Mouse (Mus musculus): ENCODE measurements around the gene Daglb. TPM values are rescaled to one million over a fixed set of nuclear protein-coding genes. Genes with fewer than 3 reads are reported as not detected.

Daglb gene
- total RNA-seq (2021): 1 to 10 TPM; 7.7 to 7.9 TPM
- long read RNA-seq, experiment 1, full-length matches to known transcripts: 19 of 30 reads
- long read RNA-seq, experiment 1, partial matches to known transcripts: 7 of 30 reads
- long read RNA-seq, experiment 1, other reads (novel, unspliced or antisense): 4 of 30 reads
- long read RNA-seq, experiment 2, full-length matches to known transcripts: 16 of 20 reads
- long read RNA-seq, experiment 2, partial matches to known transcripts: 2 of 20 reads
- long read RNA-seq, experiment 2, other reads (novel, unspliced or antisense): 2 of 20 reads

DNA sequence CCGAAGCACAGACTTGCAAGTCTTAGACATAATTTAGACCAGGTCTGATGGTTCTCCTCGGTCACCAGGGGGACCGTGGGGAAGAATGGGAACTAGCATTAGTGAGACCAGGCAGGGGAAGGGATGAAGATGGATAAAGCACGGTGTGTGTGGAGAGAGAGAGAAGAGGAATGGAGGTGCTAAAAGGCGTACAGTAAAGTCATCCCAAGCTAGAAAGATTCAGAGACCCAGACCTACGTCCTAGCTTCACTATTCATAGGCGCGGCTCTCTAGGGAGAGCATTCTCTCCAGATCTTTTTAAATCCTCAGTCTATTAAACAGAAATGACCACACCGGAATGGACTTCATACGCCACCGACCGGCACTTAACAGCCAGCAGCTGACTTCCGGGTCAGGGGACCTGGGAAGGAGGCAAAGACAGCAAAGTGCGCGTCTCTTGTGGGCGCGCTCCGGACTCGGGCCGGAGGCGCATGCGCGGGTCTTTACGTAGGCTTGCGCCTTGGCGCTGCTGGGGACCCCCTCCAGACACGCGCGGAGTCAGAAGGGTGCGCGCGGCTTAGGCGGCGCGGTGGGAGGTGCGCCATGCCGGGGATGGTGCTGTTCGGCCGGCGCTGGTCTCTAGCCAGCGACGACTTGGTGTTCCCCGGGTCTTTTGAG, at the start of gene Daglb:
Gene Daglb (plus strand): TSS at position 485 of the 657 bp plus-strand sequence.
- DNase-seq: peak; percentile 91 to 92
- intact Hi-C loops (cut with DNase I): no loop called here

DNA sequence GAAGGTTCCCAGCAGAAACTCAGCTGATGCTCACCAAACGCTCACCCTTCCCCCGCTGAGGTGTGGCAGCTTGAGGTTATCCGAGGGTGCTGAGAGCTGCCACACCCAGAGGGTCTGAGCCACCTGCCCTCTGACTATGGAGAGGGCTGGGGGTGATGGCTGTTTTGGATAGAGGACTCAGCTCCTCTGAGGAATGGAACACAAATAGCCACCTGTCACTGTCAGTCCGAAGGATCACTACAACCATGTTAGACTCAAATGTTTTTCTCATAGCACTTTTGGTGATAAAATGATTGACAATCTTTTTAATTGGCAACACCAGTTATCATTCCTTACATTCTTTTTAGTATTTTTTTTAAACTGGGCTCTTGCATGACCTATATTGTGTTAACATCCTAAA, 42.9 kb upstream of the Daglb start:
- intact Hi-C loops (cut with DNase I): loop anchor here (5.0 kb wide), 2 partner anchors 44 to 89 kb away; no protein-coding TSS in a partner anchor
- no peak for DNase-seq

DNA sequence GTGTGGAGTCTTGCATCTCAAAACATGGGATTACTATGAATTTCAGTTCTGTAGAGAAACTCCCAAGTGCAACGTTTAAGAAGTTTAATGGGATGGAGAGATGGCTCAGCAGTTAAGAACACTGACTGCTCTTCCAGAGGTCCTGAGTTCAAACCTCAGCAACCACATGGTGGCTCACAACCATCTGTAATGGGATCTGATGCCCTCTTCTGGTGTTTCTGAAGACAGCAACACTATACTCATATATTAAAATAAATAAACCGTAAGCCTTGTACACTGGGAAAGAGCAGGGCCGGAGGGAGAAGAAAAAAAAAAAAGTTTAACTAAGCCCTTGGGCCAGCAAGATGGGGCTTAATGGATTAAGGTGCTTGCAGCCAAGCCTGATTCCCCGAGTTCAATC, 41.4 kb upstream of the Daglb start:
- intact Hi-C loops (cut with DNase I): loop anchor here (5.0 kb wide), 2 partner anchors 46 to 91 kb away; no protein-coding TSS in a partner anchor
- no peak for DNase-seq

DNA sequence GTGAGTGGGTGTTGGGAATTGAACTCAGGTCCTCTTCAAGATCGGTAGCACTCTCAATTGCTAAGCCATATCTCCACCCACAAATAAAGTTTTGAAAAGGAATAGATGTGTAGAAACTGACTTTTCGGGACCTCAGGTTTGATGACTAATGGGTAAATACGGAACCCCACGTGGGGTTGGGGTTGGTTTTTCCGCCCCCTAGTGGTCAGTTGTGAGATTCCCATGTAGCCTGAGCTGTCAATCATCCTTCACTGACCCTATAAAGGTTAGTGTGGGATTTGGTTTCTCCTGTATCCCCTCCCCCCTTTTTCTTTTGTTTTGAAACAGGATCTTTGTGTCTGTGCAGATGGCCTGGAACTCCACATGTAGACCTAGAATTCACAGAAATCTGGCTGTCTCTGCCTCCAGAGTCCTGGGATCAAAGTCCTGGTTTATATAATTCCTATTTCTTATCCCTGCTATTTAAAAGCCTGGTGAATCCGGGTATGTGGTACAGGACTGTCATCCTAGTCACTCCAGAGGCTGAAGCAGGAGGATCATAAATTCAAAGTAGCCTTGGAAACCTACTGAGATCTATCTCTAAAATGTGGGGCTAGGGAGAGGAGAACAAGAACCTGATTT, 40.4 kb upstream of the Daglb start:
- peak; percentile 66 to 79 for DNase-seq
- intact Hi-C loops (cut with DNase I): loop anchor here (5.0 kb wide), 2 partner anchors 47 to 92 kb away; no protein-coding TSS in a partner anchor

DNA sequence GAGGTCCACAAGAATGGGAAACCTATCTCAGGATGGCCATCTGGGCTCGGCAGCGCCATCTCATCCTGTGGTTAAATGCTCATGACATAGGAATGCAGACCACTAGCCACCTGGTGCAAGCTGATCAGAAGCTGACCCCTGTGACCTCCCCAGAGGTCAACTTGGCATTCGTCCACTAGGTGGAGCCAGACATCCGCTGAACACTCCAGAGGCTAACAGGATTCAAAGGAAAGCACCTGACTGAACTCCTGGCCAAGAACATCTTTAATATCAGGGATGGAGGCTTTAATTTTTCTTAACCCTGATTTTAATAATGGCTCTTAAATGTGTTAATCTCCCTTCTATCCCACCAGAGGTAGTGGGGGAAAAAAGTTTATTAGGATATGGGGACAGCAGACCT, 30.0 kb upstream of the Daglb start:
- DNase-seq: peak; percentile 76 to 86
- intact Hi-C loops (cut with DNase I): no loop called here

DNA sequence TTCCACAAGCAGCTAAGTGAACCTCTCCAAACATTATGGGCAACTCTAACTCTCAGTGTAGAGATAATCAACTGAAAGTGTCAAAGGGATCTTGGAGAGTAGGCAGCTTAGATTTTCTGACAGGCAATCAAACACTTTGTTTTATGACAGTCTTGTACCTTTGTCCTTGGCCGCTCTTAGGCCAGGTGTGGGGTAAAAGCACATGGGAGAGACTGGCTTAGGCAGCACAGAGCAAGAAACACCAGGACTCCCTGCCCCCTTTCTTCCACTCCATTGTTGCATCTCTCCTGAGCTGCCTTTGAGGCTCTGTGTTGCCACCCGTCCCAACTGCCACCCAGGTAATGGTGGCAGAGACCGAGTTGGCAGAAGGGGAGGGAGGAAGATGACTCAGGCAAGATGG, 23.1 kb upstream of the Daglb start:
- intact Hi-C loops (cut with DNase I): no loop called here
- no peak for DNase-seq

DNA sequence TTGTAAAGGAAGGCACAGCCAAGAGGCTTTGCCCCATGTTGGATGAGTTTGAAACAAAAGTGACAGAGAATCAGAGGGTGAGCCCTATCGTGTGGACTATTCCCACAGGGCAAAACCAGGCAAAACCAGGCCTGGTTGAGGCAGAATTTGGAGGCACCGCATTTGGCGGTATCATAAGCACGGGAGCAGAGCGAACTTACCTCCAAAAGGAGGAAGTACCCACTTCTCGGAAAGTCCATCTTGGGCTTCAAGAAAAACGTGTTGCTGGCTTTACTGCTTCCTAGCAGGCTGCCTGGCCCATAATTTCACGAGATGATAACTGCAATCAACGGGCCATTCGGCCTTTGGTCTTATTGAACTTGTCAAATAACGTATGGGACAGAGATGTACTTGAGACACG, 22.6 kb upstream of the Daglb start:
- intact Hi-C loops (cut with DNase I): no loop called here
- no peak for DNase-seq

DNA sequence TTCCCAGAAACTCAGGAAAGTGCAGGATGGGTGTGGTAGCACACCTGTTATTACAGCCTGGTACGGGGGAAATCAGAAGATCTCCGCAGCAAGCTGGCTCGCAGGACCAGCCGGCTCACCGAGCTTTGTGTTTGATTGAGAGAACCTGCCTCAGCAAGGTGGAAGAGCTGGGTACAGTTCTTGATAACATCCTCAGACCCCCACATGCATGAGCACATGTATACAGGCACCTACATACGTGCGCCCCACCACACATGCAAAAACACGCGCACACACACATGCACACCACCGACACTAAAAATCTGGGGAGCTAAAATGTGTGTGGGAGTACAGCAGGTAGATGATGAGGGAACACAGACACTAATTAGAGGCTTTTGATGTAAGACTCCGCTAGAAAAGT, 713 bp upstream of the Daglb start:
- intact Hi-C loops (cut with DNase I): no loop called here
- no peak for DNase-seq

DNA sequence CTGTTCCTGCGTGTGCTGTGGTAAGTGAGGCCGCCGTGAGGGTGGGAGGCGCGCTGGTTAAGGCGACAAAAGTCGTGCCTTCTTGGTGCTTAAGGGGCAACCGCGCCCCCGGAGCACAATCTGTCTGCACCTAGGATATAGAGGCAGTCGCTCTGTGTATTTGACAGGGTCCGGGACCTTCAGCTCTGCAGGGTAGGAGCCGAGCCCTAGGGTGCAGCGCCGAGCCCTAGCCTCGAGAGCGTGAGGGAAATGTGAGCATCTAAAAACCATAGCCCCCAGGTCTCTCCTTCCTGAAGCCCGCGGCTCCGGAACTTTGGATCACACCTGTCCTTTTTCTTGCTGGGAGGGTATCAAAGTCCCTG, 354 bp downstream of the Daglb start:
- intact Hi-C loops (cut with DNase I): no loop called here
- no peak for DNase-seq

DNA sequence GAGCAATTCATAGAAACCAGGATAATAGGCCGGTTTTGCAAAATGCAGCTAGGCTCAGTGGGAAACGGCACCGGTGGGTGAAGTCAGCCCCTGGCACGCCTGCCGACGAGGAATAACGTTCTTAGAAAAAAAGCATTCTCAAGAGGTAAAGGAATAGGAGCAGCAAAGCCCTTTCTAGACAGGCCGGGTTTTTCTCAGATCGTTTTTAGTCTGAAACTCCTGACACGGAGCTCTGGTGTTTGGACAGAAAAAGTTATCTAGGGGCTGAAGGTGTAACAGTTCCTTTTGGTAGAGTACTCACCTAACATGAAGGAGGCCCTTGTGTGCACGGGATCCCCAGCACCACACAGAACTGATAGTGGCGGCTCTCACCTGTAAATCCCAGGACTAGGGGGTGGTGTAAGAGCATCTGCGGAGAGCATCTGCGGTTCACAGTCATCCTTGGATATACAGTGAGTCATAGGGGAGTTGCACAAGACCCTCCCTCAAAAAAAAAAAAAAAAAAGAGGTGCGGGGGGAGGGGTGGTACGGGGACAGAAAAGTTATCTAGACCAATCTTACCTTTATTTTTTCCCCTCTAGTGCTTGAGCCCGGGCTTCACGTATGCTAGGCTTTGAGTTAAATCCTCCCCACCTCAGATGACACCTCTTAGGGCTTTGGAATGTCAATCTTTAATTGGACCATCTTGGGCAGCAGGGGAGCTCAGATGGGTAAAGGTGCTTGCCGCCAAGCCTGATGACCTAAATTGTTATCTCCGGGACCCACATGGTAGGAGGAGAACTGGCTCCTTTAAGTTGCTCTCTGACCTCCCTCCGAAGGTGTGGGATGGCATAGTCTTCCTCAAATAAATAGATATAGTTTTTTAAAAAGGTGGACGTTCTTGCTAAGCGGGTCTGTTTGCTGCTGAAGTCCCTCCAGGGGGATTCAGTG, 1.0 kb downstream of the Daglb start:
- no peak for DNase-seq
- intact Hi-C loops (cut with DNase I): no loop called here

DNA sequence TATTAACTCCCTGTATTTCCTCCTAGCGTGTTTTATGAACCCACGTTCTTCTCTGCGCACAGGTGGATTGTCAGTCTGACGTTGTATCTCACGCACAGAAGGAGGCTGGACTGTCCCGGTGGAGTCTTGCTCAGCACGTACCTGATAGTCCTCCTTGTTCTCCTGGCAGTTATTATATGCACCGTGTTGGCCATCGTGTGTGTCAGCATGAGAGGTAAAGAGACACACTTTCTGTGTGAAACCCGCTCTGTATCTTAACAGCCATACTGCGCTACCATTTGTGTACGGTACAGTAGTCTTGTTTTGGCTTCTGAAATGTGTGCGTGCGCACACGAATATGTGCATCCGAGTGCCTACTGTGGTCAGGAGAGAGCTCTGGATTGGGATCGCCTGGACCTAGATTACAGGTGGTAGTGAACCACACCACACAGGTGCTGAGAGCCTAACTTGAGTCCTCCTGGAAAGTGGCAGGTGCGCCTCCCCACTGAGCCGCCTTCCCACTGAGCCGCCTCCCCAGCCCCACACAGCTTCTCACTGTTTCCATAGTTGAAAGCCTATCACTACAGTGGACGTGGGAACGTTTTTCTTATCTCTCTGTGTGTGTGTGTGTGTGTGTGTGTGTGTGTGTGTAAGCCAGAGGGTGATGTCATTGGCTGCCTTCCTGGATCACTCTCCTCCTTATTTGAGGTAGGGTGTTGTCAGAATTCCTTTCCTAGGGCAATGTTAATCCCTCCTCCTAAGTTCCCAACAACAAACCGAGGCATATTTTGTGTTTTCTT, 2.7 kb downstream of the Daglb start:
- intact Hi-C loops (cut with DNase I): no loop called here
- no peak for DNase-seq

DNA sequence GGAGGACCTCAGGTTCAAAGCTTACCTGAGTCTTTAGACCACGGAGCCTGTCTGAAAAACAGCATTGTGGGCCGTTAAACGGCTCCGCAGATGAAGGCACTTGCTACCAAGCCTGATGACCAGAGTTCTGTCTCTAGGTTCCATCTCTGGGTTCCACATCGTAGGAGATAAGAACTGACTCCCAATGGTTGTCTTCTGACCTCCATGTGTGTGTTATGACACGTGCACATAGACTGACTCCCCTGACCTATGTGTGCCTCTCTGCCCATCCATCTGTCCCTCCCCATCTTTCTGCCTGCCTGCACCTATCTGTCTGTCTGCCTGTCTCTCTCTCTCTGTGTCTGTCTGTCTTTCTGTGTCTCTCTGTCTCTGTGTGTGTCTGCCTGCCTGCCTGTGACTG, 3.5 kb downstream of the Daglb start:
- DNase-seq: no peak
- intact Hi-C loops (cut with DNase I): no loop called here

DNA sequence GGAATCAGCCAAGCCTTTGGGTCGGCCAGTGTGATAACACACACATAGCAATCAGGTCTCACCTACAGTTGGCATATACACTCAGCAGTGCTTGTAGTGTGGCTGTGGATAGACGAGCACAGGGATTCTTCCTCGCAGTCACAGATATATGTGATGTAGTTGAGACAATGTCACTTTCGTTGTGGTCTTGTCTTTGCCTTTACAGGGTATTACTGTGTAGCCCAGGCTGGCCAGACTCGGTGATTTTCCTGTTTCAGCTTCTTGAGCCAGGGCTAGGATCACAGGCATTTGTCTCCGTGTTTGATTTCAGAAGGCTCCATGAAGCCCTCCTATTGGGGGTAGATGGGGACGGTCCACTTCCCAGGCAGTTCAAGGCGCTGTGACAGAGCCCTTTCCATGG, 5.2 kb downstream of the Daglb start:
- intact Hi-C loops (cut with DNase I): no loop called here
- no peak for DNase-seq

DNA sequence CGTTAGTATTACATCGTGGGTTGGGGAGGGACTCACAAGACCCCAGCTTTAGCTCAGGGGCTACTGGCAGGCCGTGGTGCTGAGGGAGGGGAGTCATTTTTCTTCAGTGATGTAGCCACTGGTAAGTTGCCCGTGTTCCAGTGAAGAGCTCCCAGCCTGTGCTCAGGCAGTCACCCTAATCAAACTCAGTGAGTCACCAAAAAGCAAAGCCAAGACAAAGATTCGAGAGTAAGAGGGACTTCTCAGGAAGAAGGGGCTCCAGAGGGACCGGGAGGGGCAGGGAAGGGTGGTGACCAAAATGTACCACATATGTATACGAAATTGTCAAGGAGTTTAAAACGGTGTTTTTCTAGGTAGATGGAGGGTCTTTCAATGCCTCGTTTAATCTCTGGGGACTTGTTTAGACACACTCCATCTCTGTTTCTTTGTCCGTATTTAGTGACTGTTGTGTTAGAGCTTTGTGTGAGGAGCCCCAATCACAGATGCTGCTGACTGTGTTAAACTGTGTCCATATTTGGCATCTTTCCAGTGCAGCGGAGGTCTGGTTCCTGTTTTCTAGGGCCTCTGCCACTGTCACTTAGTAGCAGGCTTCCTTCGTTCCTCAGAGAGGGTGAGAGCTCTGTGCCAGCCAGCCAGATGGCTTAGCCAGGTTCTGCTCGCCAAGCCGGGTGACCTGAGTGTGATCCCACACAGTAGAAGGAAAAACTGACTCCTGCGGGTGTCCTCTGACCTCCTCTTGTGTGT, 6.2 kb downstream of the Daglb start:
- peak; percentile 52 to 64 for DNase-seq
- intact Hi-C loops (cut with DNase I): no loop called here

DNA sequence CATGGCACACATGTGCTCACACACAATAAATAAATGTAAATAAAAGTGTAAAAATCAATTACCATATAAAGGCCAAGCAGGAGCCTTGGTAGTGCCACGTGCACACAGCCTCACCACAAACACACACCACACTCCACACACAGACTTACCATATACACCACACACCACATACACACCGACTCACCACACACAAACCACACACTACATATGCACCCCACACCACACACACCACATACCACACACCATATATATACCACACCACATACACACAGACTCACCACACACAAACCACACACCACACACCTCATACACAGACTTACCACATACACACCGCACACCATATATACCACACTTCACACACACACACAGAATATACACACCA, 6.8 kb downstream of the Daglb start:
- DNase-seq: no peak
- intact Hi-C loops (cut with DNase I): no loop called here

DNA sequence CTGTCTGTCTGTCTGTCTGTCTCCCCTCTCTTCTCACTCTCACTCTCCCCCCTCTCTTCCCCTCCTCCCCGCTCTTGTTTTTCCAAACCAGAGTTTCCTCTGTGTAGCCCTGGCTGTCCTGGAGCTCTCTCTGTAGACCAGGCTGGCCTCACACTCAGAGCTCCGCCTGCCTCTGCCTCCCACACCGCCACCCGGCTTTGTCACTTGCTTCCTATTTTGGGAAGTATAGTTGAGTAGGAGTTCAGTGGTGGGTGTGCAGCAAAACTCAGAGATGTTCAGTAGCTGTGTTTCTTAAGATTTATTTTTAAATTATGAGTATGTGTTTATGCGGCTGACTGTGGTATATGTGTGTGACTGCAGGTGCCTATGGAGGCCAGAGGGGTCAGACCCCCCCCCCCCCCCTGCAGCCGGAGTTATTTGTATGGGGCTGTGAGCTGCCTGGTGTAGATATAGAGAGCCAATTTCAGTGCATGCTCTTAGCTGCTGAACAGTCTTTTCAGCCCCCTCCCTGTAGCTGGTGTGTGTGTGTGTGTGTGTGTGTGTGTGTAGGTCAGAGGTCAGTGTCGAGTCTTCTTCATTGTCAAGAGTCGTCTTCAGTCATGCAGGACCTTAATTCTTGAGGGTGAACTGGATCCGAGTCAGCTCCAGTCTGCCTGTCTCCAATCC, 7.7 kb downstream of the Daglb start:
- intact Hi-C loops (cut with DNase I): no loop called here
- DNase-seq: no peak

DNA sequence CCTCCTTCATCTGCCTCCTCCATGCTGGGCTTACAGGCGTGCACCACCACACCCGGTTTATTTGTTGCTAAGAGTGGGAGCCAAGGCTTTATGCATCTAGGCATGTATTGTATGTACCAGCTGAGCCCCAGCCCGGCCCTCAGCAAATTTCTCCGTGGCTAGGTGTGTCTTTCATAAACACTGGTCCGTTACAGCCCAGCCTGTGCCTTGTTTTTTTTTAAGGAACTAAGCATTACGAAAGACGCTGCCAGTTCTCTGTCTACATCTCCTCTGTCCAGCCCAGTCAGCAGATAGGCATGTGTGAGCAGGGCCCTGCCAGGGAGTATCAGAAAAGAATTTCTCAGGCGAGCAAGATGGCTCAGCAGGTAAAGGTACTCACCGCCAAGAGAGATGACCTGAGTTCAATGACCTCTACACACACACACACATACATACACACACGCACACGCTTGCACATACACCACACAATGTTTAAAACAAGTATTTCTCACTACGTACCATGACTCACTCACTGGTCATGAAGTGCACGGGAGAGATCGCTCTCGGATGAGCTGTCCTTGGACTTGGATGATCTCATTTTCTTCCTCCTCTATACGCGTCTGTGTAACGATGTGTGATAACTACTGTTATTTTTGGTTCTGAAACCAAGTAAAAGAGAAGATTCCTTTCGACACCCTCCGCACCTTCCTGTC, 10.9 kb downstream of the Daglb start:
- no peak for DNase-seq
- intact Hi-C loops (cut with DNase I): no loop called here

DNA sequence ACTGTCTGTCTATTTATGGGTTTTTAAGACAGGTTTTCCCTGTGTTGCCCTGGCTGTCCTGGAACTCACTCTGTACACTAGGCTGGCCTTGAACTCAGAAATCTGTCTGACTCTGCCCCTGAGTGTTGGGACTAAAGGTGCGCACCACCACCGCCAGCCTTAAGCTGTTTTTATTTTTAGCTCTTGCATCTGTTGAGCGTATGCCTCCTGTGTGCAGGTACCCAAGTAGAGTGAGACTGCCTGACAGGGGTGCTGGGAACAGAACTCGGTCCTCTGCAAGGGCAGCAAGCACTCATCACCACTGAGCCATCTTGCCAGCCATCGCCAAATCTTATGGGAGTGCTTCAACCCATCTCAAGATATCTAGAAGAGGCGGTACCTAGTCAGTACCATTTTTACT, 11.6 kb downstream of the Daglb start:
- DNase-seq: no peak
- intact Hi-C loops (cut with DNase I): no loop called here
